Mouse (Mus musculus): ENCODE results near the gene Paqr3.

DNA sequence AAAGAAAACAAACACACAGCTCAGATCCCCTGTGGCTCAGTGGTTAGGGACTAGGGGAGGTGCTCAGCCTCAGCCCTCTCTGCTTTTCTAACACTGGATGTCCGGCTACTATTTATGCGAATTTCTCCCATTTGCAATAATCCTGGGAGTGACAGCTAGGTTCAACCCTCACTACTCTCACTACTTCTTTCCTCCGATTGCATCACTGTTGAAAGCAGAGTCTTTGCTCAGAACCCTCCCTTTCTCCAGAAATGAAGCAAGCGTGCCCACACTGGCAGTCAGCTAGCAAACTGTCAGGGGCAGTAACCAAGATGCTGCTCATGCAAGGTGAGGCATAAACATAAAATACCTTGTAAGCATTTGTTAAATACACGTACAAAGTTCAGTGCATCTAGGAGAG lies 3.1 kb downstream of the Paqr3 start:
- TF ChIP-seq CTCF (IDR thresholded peaks at IDR 0.05) (no peak), POLR2A (IDR thresholded peaks at IDR 0.05; ENCODE audit: insufficient read depth, low read depth, low read length) (no peak)
